Mouse (Mus musculus): ENCODE results near the gene Brinp3.
"Not testable (repeated sequence)": the region's sequence is repeated elsewhere in the genome, so short reads cannot be mapped to it uniquely, and the experiment has no call there.

Brinp3 gene

DNA sequence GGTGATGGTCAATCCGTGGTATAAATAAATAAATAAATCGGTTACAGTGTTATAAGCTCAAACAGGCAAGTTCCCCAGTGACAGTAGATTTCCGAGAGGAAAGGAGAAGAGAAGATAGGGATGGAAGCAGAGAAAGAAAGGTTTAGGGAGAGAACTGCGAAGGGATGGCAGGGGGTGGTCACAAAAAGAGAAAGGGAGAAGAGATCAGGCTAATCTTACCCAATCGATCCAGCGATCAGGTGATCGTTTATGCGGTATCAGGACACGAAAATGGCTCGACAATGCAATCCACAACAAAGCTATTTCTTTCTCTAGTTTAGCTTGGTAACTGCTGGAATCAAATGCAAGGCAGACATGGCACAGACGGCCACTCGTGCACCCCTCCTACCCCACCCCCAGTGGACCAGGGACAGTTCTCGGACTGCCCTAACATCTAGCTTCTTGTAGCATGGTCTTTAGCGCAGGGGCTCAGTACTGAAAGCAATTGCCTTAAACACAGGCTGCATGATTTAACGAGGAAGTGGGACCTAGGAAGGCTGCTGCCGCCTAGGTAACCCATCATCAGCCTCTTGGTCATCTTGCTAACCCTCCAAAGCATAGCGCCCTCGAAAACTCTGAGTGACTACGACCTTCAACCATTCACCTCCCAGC, at the start of gene Brinp3:
Gene Brinp3, plus strand, starts transcription at position 80 of the 651 bp plus-strand sequence.
- DNase-seq (ENCODE audit: low spot score) = no peak

DNA sequence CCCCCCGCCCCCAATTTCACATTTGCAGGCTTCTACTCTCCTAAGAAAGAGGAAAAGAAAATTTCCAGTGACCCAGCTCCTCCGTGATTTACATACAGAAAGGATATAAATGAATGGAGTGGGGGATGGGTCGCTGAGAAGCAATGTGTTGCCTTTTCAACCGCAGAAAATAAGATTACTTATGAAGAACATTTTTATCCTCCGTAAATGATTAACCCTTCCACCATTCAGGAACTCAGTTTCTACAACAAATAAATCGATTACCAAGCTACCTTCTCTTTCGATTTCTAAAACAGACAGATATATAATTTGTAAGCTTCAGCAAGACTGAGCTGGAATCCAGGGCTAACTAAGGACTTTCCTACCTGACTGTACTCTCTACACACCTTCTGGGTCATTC, 339 bp upstream of the Brinp3 start:
- DNase-seq (ENCODE audit: low spot score) = no peak

DNA sequence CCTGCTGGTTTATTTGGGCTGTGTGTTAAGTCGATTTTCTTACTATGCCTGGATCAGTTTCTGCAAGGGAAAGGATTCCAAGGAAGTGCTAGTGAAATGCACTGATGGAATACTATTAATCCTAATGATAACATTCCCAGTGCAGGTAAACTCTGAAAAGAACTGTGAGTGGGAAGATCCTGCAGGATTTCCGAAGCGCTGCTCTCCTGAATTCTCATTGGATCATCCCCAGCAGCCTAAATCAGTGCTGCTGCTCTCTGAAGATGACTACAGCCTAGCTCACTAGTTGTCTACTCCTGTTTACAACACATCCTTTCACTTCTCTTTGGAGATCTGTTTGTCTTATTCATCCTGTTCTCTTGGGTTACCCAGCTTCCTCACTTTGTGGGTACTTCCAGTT, 826 bp downstream of the Brinp3 start:
- DNase-seq (ENCODE audit: low spot score) = no peak

GRCm38 (mm10) chr1:146497381-146498081, 3.0 kb downstream of the Brinp3 start:
- DNase-seq (ENCODE audit: low spot score) = no peak

DNA sequence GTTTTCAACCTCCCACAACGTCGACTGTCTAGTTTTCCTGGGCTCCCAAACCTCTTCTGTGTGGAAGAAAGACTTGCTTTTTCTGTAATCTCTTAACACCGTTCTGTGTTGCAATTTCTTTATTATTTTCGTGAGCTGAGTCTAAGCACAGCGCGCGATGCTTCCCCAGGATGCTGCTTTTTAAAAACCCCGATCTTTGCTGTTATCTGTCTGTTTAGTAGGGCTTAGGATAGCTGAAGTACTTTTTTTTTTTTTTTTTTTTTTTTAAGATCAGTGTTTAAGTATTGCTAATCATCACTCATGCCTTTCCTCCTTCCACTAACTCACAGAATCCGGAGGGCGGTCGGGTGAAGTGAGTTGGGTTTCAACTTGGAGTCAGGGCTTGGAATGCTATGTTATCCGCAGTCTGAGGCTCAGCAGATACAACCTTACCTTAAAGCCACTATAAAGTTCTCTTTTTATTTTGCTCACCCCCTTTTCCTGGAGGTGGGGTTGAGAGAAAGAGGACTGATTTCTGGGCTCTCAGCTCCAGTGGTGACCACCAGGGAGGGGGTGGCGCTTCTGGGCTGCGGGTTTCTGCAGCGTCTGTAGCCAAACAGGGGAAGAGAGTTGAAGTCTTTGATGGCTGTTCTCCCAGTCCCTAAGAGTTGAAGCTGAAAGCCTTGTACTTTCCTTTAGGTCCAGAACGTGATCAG, 3.7 kb downstream of the Brinp3 start:
- DNase-seq (ENCODE audit: low spot score) = no peak

GRCm38 (mm10) chr1:146498780-146499114, 4.2 kb downstream of the Brinp3 start:
- no peak for DNase-seq (ENCODE audit: low spot score)

GRCm38 (mm10) chr1:146515377-146515776, 20.8 kb downstream of the Brinp3 start:
- no peak for DNase-seq (ENCODE audit: low spot score)

DNA sequence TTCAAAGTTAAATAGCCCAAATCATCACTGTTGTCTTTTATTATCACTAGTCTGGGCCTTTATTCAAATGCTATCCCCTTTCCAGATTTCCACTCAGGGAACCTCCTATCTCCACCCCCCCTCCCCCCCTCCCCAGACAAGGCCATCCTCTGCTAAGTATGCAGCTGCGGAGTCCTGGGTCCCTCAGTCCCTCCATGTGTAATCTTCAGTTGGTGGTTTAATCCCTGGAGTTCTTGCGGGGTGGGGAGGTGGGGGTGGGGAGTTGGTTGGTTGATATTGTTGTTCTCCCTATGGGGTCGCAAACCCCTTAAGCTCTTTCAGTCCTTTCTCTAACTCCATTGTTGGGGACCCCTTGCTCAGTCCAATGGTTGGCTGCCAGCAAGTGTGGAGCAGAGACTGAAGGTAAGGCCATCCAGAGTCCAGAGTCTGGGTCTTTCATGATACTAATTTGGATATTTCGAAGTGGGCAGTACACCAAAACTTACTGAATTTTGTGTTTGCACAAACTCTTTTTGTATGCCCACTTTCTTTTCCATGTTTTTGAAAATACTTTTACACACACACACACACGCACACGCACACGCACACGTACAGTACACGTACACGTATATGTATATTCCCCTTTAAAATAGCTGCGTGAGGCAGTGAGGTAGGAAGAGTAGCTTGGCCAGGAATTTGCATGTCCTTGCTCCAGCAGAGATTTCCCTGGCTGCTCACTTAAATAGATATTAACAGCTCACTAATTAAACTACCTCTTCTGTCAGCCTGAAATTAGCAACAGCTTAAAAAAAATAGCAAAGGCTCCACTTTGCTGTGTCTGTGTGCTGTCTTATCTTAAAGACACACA, 29.4 kb downstream of the Brinp3 start:
- DNase-seq (ENCODE audit: low spot score) = no peak

GRCm38 (mm10) chr1:146528572-146528971, 34.0 kb downstream of the Brinp3 start:
- DNase-seq (ENCODE audit: low spot score) = no peak

DNA sequence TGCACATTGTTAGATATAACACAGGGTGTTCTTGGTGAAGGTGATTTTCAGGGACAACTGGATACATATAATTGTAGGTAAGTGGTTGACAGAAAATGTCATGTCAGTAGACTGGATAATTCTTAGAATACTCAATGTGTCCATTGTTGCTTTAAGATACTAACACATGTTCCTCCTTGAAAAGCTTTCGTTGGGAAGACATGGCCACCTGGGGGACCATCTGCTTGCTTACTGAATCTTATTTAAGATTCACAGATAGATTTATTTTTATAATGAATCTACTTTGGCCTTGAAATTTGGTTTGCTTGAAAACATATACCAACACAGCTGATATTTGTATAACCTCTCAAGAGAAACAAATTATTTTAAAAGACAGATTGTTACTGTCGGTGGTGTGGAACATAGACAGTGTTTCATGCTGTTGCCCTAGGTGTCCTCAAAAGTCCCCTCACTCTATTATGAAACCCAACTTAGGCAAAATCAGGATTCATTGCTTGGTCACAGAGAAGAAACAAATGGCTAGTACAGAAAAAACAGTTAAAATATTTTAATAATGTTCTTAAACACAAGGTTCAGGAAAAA, 52.4 kb downstream of the Brinp3 start:
- DNase-seq (ENCODE audit: low spot score) = no peak

GRCm38 (mm10) chr1:146556982-146557381, 62.4 kb downstream of the Brinp3 start:
- no peak for DNase-seq (ENCODE audit: low spot score)

DNA sequence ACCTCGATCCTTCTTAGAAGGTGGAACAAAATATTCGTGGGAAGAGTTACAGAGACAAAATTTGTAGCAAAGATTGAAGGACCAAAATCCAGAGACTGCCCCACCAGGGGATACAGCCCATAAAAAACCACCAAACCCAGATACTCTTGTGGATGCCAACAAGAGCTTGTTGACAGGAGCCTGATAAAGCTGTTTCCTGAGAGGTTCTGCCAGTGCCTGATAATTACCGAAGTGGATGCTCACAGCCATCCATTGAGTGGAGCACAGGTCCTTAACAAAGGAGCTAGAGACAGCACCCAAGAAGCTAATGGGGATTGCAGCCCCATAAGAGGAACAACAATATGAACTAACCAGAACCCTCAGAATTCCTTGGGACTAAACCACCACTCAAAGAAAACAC, 67.6 kb downstream of the Brinp3 start:
- no peak for DNase-seq (ENCODE audit: low spot score)

DNA sequence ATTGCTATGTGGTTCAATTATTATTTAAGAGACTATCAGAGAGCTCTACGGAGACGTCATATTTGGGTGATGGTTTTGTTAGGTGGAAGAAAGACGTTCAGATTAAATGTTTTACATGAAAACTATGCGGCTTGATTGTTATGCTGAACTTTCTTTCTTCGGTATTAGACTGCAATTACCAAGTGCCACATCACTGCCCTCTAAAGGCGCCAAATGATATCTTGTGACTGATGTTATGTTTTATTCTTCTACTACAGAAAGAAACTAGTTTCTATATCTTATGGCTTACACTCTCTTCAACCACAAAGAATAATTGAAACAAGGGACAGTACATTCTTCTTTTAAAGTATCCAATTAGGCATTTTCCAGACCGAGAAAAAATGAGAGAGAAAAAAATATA, 89.6 kb downstream of the Brinp3 start:
- DNase-seq (ENCODE audit: low spot score) = no peak

GRCm38 (mm10) chr1:146632895-146633294, 138.3 kb downstream of the Brinp3 start:
- no peak for DNase-seq (ENCODE audit: low spot score)

DNA sequence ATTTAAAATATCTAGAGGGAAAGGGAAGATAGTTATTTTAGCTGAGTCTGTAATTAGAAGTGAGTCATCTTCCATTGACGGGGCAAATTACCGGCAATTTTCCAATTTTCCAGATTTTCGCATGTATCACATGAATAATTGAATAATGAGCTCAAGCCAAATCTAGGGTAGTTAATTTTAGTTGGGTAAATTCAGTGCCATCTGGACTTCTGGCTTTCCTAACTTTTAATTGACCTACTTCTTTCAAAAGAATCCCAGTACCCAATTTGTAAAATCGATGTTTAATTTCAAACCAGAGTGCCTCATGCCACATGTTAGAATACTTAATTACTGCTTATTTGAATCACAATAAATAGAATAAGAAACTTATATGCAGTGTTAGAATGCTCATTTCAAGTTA, 162.7 kb downstream of the Brinp3 start:
- no peak for DNase-seq (ENCODE audit: low spot score)

DNA sequence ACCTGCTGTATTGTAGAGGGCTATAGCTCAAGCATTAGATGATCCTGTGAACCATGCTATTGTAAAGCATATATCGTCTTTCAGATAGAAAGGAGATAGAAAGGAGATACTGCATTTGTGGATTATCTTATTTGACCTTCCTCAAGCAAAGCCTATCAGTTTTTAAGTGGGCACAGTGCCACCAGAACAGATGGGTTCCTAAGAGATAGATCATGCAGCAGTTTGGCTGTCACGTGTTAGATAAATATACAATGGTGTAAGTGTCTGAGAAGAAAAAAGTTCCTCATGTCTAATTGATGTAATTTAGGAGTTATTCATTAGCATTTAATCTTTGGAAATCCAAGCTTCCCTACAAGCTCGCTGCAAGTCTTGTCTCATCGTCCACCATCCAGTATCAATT, 206.2 kb downstream of the Brinp3 start:
- no peak for DNase-seq (ENCODE audit: low spot score)

GRCm38 (mm10) chr1:146719556-146719955, 225.0 kb downstream of the Brinp3 start:
- no peak for DNase-seq (ENCODE audit: low spot score)

DNA sequence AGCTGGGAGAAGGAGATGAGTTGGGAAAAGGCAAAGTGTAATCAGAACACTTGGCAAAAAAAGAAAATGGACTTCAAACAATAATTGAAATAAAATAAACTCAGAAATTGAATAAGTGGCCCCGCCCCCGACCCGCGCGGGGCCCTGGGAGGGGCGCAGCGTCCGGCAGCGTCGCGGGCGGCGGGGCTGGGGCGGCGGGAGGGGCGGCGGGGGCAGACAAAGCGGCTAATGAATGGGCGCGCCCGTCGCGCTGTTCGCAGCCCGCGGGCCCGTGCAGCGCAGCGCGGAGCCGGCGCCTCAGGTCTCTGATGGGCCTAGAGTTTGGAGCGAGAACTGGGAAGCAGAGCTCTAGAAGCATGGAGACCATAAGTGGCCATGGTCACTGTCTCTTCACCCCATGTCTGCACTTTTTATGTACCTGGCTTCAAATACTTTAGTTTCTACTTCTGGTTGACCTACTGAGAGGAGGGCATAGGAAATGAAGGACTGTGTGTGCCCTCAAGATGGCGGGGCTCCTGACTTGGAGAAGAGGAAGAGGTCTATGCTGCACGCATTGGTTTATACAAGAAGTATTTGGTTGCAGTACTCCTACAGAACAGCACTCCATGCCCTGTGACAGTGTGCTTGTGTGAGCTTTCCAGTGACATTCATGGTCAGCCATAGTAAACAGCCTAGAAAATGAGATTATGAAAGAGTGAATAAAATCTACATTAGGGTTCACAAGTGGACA, 230.4 kb downstream of the Brinp3 start:
- not testable (repeated sequence) for DNase-seq (ENCODE audit: low spot score)

- no peak for DNase-seq (ENCODE audit: low spot score)
These were observed 256.5 kb downstream of the Brinp3 start for GRCm38 (mm10) chr1:146751066-146751465.

DNA sequence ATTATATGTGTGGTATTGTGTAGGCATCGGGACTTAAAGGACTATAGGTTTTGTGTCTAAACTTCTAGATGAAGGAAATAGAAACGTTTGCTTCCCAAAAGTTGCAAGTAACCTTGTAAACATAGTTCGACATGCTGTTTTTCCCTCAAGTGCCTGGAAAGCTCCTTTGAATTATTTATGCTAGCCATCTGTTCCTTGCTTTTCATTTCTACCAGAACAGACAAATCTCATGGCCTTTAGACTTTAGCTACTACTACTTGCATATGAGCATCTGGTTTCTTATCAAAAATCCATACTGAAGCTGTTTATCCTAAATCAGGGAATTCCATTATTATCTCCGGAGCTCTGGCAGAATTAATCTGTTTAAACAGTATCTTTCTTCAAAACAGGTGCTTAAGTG, 288.7 kb downstream of the Brinp3 start:
- DNase-seq (ENCODE audit: low spot score) = no peak

- no peak for DNase-seq (ENCODE audit: low spot score)
These were observed 292.7 kb downstream of the Brinp3 start for GRCm38 (mm10) chr1:146787236-146787635.
